Mouse (Mus musculus): ENCODE measurements around the gene Brinp2.

The Brinp2 gene

GRCm38 (mm10) chr1:158285198-158285597 is 70.9 kb downstream of the Brinp2 start:
- no peak for DNase-seq

GRCm38 (mm10) chr1:158283869-158284268 is 72.3 kb downstream of the Brinp2 start:
- DNase-seq = no peak

DNA sequence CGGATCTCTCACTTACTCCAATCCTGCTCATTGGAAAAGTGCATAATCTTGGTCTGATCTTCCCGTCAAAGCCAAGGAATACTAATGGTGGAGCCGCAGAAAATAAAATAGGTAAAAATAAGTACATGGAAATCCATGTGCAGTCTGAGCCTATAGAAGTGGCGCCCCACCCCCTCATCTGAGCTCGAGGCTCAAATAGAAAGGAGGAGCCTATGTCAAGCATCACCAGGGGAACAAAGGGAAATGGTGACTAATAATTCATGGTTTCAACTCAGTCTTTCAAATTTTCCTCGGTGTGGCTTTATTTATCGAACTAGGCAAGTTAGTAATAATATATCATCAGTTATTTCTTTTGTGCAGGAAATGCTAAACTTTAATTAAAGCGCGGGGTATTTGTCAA is 84.1 kb downstream of the Brinp2 start:
- no peak for DNase-seq

- DNase-seq = no peak
Observed at GRCm38 (mm10) chr1:158267020-158267571, 89.0 kb downstream of the Brinp2 start.

GRCm38 (mm10) chr1:158266293-158267019 is 89.7 kb downstream of the Brinp2 start:
- DNase-seq = no peak

DNA sequence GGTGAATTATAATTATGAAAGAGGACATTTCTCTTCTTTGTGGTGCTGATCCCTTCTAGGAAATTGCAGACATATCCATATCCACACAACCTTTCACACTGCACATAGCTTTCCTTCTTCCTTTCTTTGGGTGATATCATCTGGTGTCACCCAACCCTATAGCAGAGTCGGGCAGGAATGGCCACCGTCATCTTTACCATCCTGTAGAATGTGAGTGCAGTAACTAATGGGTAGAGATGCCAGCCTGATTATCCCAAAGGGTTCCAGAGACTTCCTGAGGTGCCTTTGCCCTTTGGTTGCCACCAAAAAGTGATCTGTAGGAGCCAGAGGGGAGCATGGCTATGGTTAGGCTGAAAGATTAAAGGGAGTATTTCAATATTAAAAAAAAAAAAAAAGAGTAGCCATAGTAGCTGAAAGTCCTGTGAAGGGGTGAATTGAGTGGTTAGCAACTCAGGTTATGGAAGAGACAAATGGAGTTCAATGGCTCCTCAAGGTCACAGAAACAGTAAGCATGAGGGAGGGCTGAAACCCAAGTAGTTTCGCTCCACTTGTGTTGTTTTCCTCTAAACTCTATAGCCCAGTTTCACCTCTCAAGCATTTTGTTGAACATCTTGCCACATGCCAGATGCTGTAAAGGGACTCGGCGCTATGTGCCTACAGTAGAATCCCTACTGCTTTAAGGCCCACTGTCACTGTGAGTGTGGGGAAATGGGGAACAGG is 96.5 kb downstream of the Brinp2 start:
- DNase-seq = no peak

DNA sequence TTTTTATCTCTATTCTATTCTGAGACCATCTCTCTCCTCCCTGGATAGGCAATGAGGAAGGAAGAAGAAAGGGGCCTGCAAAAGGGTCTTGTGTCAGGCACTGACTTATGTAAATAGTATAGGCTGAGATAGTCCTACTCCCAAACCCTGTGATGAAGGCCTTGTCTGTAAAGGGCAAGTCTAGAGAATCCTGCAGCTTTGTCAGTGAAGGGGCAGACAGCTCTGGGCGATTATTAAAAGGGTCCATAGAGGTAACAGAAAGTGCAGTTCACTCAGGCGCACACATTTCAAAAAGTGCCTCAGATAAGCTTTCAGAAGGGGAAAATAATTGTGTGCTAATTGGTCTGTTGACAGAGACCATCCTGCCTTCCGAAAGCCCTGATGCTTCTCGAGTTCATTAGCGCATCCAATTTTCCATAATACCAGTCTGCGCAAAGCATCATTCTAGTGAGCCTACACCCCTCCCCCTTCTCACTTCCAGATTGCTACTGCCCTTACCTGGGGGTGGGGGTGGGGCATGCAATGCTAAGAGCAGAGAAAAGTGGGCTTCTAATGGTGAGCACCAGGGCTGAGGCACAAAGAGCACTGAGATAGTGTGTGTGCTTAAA is 97.3 kb downstream of the Brinp2 start:
- no peak for DNase-seq

DNA sequence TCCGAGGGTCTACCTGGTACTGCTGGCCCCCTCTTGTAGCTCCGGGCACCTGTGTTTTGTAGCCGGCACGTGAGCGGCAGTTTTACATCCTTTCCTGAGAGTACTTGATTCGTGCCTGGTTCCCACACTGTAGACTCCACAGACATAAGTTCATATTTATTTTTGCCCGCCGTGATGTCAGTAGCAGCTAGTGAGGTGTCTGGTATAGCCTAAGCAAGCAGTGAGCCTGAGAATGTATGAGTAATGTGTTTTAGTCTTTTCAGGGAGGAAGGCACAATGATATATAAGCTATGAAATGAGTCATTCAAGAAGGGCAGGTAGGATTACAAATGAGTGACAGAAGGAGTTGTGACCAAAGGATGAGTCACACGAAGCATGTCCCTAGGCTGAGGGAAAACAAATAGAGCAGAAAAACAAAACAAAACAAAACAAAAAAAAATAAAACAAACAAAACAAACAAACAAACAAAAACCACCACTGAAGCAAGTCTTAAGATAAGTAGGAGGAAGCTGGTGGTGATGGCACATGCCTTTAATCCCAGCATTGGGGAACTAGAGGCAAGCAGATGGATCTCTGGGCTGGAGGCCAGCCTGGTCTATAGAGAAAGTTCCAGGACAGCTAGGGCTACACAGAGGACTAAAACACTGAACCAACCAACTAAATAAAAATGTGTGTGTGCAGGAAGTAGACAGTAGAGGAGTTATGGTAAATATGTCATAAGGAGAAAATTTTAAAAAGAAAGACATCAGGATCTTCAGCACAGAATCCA is 100.0 kb downstream of the Brinp2 start:
- DNase-seq = no peak

DNA sequence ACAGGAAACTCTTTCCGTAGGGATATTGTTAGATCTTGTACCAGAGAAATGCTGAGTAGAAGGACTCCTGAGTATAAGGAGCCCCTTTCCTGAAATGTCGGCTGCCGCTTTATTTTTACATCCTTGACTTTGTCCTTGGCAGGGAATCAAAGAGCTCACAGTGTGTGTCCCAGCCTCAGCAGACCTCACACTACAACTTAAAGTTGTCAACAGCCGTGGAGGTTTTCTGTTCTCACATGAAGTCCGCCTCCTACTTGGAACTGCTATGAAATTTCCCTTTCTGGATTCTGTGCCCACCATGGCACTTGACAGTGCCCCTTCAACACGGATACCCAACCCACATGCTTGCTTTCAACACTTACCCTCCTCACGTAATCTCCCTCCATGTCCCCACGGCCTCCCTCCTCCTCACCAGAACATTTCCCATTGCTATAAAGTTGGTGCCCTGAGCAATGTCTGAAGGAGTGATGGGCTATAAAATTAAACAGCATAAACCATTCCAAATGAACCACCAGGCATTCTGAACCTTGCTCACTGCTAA is 103.4 kb downstream of the Brinp2 start:
- no peak for DNase-seq

- no peak for DNase-seq
Observed at GRCm38 (mm10) chr1:158248266-158248665, 107.9 kb downstream of the Brinp2 start.

GRCm38 (mm10) chr1:158246476-158247153 is 109.5 kb downstream of the Brinp2 start:
- no peak for DNase-seq

DNA sequence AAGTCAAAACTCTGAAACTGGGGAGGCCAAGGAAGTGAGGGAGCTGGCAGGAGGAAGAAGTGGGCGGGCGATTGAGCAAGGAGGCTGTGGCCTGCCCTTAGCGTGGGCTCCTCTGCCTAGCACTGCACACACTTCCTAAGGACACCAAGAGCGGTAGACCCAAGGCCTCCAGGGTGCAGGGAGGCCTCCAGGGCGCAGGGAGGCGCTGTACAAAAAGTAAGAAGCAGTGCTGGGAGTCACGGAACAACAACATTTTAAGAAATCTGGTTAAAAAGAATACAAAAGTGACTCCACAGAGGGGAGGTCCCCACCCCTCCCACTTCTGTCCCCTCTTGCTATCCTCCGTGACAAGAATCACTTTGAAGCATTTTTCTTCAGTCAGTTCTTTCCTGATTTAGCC is 110.6 kb downstream of the Brinp2 start:
- DNase-seq = no peak

DNA sequence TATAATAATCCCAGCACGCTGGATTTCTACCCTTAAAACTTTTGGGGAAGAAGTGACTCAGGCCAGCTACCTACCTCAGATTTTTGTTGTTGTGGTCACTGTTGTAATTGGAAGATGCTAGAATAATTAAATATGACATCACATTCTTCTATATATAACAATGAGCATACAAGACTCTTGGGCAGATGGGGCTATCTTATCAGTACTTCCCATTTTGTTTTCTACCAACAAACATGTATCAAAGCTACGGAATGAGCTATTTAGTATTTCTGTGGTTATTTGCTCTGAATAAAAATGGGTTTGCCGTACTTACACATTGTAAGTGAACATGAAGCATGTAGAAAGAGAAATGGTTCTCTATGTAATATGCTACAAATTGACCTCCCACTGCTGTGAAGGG is 112.1 kb downstream of the Brinp2 start:
- DNase-seq = no peak

DNA sequence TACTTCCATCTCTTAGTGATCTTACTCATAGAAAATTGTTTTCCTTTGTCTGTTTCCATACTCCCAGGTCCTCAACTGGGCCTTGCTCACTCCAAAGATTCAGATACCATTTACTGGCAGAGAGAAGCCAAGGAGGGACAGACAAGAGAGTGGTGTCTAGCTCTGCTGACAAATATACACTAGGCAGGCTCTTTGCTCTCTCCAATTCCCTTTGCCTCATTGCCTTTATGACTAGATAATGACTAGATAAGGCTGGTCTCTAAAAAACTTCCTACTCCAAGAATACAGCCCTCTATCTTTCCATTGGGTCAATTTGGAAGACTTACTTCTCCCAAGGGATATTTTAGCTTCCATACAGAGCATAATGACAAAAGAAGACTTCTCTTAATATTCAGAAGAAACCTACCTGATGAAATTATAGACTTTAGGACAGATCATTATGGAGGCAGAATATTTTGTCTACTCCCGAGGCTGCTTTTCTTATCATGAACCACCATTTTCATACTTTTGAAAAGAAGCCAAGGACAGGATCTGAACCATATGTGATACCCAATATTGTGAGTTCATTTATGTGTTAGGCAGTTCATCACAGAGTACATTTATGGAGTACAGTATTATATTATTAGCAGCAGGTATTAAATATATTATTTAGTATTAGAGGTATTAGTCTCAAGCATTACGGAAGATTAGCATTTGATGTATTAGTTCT is 114.1 kb downstream of the Brinp2 start:
- no peak for DNase-seq

DNA sequence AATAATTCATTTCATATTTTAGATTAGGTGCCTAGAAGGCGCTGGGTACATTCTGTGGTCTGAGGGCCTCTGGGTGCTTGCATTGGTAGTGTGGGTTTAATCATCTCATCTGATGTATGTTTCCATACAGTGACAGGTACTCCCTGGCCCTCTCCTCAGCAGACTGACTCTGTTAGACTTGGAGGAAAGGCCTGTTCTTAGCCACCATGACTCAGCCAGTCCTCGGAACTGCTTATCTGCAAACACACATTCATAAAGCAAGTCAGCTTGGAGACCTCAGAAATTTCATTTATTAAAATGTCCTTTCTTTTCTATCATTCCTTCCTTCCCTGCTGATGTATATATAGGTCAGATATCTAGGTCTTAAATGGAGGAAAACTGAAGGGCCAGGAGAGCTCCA is 116.3 kb downstream of the Brinp2 start:
- no peak for DNase-seq

DNA sequence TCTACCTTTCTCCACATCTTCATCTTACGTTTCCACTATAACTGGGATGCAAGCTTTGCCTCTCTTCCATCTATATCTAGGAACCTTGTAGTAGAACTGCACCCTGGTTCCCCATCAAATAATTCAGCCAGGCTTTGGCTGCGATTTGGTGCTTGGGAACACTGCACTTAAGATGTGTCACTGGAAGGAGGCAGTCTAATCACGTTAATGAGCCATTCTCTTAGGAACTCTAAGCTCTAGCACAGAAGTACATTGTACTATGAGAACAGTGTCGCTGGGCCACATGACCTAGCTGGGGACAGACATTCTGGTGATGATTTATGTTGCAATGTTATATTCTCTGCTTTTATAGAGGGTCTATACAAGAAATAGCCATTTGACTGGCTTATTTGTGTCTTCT is 117.4 kb downstream of the Brinp2 start:
- DNase-seq = no peak

DNA sequence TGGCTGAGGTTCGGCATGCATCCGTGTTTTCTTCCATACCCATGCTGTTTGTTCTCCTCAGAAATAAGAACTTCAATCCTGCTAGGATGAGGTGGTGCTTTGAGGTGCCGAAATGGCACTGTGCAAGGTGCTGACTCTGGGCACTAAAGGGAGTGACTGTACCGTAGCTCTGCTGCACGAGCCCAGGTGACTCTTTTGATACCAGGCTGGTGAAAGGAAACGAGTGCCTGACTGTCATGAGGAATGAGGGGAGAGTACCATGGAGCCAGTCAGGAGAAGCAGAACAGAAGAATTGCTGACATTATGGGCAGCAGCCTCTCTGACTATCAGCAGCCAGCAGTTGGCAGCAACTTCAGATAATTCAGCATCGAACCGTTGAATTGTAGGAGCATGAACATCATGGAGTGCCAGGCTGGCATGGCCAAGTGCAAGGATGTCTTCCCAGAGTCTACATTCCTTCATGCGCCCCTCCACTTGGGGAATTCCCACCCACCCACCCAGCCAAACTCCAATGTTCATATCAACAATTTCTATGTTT is 127.4 kb downstream of the Brinp2 start:
- DNase-seq = no peak

DNA sequence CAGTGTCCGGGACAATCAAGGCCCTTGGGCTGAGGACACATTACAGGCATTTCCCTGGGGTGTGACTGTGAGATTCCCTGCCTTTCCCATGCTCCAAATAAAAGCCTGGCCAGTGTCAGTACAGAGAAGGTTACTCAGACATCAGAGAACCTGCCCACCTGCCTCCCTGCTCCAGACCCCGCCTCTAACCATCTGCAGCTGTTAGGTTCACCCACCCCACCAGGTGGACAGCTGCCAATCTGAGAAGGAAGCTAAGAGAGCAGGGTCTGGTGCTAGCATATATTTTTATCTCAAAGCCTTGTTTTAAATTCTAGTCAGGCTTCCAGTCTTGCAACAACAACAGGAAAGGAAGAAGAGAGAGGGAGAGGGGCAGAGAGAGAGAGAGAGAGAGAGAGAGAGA is 128.9 kb downstream of the Brinp2 start:
- no peak for DNase-seq

- DNase-seq = no peak
Observed at GRCm38 (mm10) chr1:158226689-158227088, 129.4 kb downstream of the Brinp2 start.

GRCm38 (mm10) chr1:158221048-158221447 is 135.1 kb downstream of the Brinp2 start:
- no peak for DNase-seq

DNA sequence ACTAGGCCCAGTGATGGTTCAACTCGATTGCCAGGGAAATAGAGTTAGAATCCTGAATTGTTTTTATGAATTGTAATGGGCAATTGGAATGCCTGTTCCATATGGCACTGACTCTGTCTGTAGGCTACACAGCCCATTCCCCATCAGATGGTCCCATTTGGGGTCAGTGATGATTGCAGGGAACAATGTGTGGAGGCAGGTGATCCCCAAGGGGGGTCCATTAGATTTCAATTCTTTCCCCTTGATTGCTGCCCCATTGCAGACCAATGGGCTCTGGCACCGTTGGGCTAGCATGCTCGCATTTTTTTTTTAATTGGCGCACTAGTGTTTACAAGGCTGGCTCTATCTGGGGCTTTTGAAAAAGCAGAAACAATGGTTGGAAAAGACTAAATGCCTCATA is 136.0 kb downstream of the Brinp2 start:
- no peak for DNase-seq

Data from thymus, postnatal 36 days (tissue).